Mouse (Mus musculus) mammary gland, adult 2 months (tissue): Measurements from ENCODE around the gene Nek7. TPM values are rescaled to one million over a fixed set of nuclear protein-coding genes. Genes with fewer than 3 reads are reported as not detected.

ENCODE experiments used
- polyA plus RNA-seq: library from polyadenylated mRNA; depleted of rRNA; stranded (reverse); fragments of >200 nt; gene quantifications from 2 replicates; pipeline ENCODE4 v1.2.3, GENCODE M21; 2012; ENCODE audit warnings: low replicate concordance; rRNA removed

The Nek7 gene
- polyA plus RNA-seq: 13.6 and 24.8 TPM in 2 replicates

DNA sequence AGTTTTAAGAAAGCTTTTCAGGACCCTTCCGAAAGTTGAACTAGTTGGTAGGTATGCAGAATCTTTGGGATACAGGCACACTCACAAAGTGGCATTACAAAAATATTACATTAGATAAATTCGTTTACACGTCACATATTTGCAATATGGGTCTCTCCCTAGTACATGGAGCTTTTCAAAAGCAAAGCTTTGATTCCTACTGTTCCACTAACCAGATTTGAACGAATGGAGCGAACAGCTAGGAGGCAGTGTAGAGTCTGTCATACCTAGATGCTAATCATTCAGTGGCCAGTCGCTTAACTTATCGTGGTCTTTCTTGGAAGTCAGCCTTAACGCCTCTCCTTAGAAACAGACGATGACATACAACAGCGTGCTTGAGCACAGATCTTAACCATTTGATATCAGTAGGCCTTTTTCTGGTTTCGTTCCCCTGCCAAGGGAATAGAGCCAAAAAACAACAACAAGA lies at the start of gene Nek7:
TSS of gene Nek7 (minus strand) at position 146 of the 466 bp plus-strand sequence.

Other genes with a start within 250 kb of the Nek7 start
- 0.06 TPM in 1 of 2 replicates, not detected in the other for gene Lhx9, start 228.4 kb upstream of the Nek7 start, polyA plus RNA-seq
- gene 2310009B15Rik, start 236.7 kb upstream of the Nek7 start, polyA plus RNA-seq: 27.8 and 44.7 TPM in 2 replicates